Mouse (Mus musculus) inflammation-experienced regulatory T-cells, adult 16 weeks (primary cell): ENCODE measurements around the gene Ptgfrn. TPM values are rescaled to one million over a fixed set of nuclear protein-coding genes. Genes with fewer than 3 reads are reported as not detected.

Experiments
- polyA plus RNA-seq: library from polyadenylated mRNA; unstranded; fragments of 100-300 nt; shearing (Covaris generic); gene quantifications from one replicate; pipeline ENCODE4 v1.2.1, GENCODE M21; 2017

Gene Ptgfrn
- polyA plus RNA-seq: 0.45 TPM

DNA sequence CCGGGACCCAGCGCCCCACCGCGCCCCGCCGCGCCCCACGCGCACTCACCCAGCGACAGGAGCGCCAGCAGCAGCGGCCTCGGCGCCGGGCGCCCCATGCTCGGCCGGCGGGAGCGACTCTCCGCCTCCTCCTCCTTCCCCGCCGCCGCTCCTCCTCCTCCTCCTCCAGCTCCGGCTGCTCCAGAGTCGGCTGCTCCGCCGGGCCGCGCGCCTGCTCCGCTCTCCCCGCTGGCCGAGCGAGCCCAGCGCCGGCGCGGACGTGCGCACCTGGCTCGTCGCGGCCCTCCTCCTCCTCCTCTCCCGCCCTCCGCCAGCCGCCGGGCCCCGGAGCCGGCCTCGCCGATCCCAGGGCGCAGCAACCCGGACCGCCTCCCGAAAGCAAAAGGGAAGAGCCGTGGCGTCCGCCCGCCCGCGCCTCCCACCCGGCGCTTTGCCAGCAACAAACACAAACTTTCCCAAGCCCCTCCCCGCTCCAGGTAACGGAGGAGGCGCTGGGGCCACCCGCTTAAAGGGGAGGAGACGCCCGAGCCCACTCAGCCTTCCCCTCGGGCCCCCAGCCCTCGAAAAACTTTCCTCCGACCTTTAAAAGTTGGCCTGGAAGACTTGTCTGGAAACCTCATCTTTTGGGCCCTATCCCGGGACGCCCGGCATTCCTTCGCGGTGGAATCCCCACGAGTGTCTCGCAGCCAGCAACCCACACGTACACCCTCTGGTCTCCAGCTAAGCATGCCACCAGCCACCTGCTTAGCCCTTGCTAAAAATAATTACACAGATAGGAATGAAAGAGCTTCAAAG, at the start of gene Ptgfrn:
TSS of gene Ptgfrn (minus strand) at position 236 of the 795 bp plus-strand sequence.

GRCm38 (mm10) chr3:101029339-101029738, 80.7 kb downstream of the Ptgfrn start, which contains the start of gene Cd101:
TSS of gene Cd101 (minus strand) at chr3:101029556.

Other genes with a start within 250 kb of the Ptgfrn start
- 1.5 TPM for gene Trim45, start 188.1 kb downstream of the Ptgfrn start, polyA plus RNA-seq
- gene Ttf2, start 140.6 kb downstream of the Ptgfrn start, polyA plus RNA-seq: 17.9 TPM
- gene Cd101, start 80.7 kb downstream of the Ptgfrn start, polyA plus RNA-seq: 39.5 TPM
- 1,374 TPM for gene Cd2, start 177.7 kb upstream of the Ptgfrn start, polyA plus RNA-seq